Mouse (Mus musculus): Measurements from ENCODE around the gene Gm10053.
"Not testable (repeated sequence)": the region's sequence is repeated elsewhere in the genome, so short reads cannot be mapped to it uniquely, and the experiment has no call there.

Gm10053 gene

DNA sequence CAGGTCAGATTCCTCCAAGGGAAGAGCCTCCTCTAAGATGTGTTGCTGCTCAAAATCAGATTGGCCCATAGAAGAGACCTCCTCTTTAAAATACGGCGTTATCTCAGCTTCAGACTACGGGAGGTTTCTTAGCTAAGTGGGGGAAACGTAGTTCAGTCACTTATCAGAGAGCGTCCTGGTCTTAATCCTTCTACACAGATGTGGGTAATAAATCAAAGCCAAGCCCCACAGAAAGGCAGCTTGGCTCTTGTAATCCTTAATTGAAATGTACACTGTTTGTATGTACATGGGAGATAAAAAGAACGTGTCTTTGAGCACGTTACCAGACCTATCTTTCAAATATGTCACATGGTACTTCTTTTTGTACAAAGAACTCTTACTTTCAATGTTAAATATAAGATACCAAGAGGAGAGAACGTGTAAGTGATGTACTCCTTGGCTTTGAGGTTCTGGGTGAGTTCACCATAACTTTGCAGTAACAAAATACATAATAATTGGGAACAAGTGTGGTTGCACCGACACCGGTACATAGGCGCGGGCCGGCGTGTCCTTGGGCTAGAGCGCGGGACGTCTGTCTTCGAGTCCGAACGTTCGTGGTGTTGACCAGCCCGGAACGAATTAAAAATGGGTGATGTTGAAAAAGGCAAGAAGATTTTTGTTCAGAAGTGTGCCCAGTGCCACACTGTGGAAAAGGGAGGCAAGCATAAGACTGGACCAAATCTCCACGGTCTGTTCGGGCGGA lies at the start of gene Gm10053:
Gm10053 (plus strand) TSS at position 558 of the 742 bp plus-strand sequence.
- not testable (repeated sequence) for DNase-seq (ENCODE audit: low spot score)

DNA sequence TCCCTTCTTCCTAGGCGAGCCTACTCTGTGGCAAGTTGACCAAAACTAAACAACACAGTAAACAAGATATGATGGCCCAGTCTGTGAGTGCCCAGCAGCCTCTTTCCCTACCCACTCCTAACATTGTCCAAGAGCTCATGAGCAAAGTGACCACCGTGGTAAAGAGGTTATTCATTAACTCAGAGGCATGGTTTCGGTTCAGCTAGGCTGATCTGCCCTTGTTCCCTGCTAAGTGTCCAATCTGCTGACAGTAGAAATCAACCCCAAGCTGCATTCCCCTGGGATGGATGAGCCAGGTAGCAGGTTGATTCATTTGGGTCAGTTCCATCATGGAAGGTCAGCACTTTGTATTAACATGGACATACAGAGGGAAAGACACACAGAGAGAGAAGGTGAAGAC lies 33.4 kb upstream of the Gm10053 start:
- no peak for DNase-seq (ENCODE audit: low spot score)

DNA sequence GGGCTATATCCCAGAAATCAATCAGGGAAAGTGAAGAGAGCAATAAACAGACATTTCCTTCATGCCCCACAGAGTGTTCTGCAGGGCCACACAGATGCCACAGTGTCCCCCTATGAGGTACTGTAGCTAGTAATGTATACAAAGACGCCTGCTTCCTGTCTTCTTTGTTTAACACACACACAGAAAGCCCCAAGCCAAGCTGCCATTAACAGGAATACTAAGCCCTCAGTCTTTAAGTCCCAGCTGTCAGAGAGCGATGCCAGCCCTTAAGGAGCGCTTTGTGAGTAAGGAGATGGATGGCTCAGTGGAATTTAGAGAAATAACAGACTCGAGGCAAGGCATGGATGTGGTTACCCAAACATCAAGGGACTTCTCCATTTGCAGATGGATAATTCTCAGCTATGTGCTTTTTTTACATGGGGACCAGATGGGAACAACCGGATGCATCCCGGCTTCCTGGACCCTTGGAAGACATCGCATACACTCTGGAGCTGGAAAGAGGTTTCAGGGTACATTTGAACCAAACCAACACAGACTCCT lies 30.4 kb upstream of the Gm10053 start:
- DNase-seq (ENCODE audit: low spot score): no peak

DNA sequence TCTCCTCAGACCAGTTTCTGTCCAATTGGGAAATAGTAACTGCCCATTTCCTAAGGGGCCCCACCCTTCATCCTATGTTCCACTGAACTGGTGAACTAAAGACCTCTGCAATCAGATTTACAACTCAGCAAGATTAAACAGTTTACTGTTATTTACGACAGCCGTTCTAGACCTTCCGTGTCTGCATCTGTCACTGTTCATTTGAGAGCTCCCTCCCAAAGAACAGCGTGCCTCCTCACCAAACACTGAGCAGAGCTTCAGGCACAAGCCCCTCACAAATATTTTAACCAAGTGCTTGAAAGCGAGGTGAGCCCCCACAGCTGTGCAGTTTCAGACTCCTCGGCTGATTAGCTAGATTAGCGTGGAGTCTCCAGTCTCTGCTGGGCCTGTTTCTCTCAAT lies 27.1 kb upstream of the Gm10053 start:
- DNase-seq (ENCODE audit: low spot score): no peak

DNA sequence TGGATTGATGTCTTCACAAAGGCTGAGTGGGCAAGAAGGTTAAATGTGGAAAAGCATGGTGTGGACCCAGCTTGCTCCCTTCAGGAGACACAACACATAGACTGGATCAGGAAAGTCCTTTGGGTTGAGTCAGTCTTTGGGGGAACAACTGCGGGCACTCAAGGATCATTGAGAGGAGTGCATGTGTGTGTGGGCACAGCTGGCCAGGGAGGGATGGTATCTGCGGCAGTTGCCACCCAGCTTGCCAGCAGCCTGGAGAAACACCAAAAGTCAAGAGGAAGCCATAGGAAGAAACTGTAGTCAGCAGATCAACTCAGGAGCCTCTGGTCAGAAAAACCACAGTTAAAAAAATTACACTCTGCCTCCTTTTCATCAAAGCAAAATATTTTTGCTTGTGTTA lies 26.6 kb upstream of the Gm10053 start:
- DNase-seq (ENCODE audit: low spot score): no peak

DNA sequence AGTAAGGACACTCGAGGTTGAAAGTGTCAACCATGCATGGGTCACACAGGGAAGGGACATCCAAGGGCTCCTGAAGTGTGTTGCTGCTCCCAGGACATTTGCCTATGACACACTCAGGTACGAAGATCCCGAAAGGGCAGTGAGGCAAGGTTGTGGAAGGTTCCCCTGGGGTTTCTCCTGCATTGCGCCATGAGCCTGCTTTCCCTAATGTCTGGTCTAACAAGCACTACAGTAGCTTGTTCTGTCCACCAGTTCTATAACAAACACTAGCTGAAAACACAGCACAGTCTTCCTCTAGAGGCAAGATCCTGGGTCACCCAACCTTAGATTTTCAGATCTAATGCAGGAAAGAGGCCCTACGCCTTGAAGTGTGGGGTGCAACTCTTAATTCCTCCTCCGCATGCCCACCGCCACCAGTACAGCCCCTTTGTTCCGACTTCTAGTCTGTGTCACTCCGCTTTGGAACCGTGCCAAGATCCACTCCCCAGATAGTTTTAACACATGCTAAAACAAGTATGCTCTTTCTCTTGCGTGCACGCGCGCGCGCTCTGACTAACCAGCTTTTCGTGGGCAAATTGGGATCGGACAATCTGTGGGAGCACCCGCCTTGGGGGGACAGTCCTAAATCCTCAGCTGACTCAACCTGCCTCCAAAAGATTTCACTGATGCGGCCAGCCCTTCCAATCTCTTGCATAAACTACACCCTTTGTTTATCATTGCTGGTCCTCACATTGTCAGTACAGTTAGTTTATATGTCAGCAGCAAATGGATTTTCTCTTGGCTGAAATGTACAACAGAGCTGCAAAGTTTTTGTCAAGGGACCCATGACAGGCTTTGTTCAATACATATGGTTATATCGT lies 23.8 kb upstream of the Gm10053 start:
- DNase-seq (ENCODE audit: low spot score): no peak

DNA sequence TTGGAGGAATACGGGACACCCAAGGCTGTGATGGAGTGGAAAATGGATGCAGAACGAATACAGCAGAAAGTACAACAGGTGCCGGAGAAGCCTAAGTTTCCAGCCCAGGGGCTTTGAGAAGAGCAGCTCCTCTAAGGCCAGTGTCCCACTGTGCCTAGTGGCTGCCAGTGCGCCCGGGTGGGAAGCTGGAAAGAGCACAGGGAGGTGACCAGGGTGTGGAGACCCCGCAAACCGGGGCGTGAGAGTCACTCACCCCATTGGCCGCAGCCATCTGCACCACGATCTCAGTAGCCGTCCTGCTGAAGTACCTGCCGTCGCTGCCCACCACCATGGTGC lies 14.2 kb upstream of the Gm10053 start:
- DNase-seq (ENCODE audit: low spot score): no peak

DNA sequence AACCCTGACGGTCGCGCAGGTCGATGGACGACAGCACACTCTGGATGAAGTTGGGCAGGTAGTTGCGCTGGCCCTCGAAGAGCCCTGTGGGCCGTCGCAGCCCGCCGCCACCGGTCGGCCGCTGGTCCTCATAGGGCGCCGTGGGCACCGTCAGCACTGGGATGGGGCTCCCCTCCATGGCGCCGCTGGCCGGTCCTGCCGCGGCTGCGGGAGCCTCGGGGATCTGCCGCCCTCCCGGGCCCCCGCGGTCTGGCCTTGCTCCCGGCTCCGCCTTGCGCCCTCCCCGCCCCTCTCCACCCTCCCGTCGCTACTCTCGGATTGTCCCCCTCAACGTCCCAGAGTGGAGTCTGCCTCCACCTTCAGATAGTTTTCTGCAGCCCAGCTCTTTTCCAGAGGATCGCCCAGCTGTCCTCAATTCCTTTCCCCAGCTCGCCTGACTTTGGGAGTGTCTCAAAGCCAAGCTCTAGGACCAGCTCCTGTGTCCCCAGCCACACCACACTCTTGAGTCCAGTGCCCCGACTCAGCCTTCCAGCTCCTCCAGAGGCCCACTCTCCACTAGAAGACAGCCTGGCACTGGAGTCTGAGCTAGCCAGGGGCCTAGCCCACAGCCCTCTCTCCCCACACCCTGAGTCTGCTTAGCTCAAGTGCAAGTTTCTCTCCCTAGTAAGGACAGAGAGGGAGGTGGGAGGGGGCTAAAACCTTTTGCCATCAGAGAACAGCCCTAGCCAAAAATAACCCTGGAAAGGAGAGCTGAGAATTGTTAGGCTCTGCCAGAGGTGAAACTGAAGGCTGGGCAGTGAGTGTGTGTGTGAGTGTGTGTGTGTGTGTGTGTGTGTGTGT lies 13.7 kb upstream of the Gm10053 start, which contains the start of gene Pgm5:
Pgm5 (minus strand) TSS at position 244 of the 840 bp plus-strand sequence.
- DNase-seq (ENCODE audit: low spot score): no peak

DNA sequence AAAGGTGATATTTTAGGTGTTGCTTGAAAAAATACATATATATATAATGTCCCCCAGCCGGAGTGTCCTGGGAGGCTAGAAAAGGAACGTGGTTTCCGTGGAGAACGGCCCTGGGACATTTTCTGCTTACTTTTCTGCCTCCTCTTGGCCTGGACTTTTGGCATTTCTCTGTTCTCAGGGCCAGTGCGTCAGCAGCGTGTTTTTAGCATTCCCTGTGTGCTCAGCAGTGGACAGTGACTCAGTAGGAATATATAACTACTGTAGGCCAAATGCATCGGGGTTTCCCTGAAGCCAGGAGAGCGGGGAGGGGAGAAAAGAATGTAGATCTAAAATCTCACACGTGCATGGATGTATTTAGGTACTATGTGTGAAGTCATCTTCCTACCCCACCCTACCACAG lies 10.1 kb upstream of the Gm10053 start:
- no peak for DNase-seq (ENCODE audit: low spot score)

DNA sequence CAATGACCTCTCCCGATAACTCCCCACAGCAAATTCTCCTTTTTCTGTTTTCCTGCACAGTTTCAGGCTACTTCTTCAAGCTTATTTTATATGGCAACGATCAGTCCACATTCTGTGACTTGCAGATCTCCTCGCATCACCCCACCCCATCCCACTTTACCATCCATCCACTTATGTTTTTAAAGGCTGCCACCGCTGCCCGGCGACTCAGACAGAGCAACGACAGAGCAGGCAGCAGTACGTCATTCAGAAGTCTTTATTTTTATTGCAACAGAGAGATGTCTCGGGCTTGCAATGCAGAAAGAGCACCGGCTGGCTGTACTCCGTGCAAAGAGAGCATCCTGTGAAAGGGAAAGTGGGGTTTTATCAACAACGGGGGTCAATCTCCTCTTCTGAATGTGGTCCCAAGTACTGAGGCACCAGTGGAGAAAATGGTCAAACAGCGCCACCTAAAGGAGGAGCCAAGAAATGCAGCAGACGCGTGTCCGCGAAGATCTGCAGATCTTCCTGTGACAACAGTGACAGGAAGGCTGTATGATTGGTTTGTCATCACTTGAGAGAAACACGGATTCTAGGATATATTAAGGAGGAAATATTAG lies 4.3 kb upstream of the Gm10053 start:
- DNase-seq (ENCODE audit: low spot score): no peak

DNA sequence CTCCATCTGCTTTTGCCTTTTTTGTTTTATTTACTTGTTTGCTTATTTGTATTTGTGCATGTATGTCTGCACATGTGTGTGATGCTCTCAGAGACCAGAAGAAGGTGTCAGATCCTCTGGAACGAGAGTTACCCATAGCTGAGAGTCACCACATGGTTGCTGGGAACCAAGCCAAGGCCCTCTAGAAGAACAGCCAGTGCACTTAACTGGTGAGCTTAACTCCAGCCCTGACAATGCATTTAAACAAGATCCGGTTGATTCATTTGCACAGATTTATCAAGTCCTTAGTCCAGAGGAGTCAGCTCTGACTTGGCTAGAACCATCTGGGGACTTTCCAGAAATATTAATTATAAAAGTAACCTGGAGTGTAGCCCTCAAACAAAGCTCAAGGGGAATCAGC lies 1.6 kb upstream of the Gm10053 start:
- DNase-seq (ENCODE audit: low spot score): no peak

DNA sequence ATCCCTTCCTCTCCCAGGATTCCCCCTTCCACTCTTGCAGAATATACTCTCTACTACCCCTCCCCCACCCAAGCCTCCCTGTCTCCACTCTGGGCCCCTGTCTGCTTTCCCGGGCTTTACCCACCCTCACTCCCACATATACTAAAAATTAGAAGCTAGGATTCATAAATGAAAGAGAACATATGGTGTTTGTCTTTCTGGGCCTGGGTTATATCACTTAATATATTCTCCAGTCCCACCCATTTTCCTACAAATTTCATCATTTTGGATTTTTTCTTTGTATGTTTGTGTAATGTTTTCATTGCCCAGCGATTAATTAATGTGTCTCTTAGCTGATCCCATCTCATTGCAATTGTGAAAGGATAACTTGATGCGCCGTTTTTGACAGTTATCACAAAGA lies 5.8 kb downstream of the Gm10053 start:
- DNase-seq (ENCODE audit: low spot score): no peak

DNA sequence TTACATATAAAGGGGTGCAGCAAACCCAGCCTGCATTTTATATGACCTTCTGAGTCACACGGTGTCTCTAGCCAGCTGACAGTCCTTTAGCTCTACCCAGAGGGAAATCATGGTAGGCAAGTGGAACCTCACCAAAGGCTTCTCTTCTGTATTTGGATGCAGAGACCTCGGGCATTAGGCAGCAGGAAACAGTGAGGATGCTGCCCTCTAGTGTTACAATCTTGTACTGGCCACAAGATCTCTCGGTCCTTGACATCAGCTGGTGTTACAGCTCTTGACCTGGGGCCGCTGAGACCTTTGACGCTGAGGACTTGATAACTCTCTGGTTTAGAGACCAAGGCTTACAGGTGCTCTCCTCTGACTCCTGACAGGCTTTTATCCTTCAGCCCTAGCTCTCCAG lies 10.0 kb downstream of the Gm10053 start:
- DNase-seq (ENCODE audit: low spot score): no peak

DNA sequence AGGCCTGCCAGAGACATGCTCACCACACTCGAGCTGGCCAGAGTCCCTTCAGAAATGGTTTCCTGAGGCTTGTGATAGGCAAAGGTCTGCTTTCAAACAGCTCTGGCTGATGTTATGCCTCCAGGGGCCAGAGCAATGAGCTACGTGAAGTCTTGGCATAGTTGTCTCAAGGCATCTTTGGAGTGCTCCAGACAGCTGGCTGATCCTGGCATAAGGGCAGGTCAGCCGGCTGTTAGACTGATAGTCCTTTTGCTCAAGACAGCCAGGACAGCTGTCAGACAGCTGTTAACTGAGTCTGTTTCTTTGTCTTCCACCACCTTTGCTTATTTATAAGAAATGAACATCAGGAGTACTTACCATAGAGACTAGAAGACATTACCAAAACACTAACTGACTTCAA lies 11.4 kb downstream of the Gm10053 start:
- DNase-seq (ENCODE audit: low spot score): no peak

DNA sequence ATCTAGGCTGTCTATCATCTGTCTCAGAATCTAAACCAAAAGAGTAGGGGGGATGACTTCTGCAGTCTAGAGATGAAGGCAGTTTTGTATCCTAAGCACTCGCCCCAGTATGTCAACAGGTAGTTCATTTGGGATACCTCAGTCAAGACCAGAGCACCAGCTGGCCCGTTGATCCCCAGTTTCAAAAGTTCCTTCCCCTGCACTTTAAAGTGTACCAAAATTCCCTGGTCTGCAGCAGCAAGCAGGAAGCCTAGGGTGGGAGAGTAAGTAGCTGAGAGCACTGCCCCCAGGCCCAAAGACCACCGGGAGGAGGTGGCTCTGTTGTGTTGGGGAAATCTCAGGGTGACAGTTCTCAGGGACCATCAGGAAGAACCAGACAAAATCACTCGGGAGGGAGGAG lies 21.1 kb downstream of the Gm10053 start:
- no peak for DNase-seq (ENCODE audit: low spot score)

DNA sequence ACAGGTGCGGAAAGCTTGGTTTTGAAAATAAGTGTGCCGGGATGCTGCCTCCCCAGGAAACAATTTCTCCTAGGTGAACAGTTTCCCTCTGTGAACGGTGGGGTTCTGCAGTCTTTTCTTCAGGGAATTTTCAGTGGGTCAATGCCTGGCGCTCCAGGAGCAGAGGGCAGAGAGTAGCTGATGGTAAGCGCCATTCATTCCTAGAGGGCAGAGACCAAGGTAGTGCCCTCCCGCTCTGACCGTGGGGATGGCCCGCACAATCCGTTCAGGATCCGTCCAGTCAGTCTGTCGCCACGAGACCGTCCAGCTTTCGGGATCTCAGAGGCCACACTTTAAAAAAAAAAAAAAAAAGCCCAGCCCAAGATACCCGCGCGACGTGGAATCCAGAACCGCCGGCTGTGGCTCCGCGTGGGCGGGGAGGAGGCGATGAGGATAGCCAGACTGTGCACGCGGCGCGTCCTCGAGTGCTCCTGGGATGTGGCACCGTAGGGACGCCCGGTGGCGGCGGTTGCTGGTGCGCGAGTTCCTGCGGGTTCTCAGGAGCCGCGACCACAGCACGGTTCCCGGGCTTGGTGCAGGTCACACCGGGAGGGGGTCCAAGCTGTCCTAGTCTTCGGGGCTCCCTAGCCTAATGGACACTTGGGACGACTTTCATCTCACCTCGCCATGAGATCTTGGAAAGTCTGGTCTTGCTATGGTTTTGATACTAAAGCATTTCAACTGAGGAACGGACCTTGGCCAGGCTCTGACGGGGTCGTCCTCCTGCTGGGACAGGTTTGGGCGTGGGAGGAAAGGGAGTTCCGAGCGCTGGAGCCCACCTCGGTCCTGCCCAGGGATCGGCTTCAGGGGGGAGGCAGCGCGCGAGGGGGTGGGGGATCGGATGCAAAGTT lies 21.8 kb downstream of the Gm10053 start:
- no peak for DNase-seq (ENCODE audit: low spot score)

DNA sequence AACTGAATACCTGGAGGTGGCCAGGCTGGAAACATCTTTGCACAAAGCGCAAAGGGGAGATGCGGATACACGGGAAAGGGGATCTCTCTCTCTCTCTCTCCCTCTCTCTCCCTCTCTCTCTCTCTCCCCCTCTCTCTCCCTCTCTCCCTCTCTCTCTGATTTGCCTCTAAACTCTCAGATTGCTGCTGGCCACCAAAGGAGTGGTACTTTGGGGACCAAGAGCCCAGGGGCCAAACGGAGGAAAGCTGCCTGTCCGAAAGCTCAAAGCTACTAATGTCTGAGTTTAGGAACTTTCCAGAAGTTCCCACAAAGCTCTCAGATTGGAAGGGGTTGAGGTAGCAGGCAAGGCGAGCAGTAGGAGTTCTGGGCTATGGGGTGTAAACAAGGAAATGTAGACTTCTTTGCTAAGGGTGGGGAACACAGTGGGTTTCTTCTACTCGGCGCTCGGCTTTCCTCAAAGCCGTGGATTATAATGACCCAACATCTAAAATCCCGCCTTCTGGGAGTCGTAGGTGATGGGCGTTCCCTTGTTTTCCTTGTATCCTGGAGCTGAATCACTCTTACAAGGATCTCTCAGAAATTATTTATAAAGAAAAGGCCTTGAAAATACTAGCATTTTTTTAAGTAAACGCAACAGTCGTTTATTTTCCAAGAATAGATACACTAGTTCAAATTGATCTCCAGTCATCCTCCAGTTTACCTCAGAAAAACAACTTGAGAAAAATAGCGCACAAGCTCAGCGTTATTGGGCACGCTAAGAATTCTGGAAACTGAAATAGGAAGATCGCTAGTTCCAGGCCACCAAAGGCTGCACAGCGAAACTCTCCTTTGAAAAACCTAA lies 22.6 kb downstream of the Gm10053 start:
- DNase-seq (ENCODE audit: low spot score): no peak

DNA sequence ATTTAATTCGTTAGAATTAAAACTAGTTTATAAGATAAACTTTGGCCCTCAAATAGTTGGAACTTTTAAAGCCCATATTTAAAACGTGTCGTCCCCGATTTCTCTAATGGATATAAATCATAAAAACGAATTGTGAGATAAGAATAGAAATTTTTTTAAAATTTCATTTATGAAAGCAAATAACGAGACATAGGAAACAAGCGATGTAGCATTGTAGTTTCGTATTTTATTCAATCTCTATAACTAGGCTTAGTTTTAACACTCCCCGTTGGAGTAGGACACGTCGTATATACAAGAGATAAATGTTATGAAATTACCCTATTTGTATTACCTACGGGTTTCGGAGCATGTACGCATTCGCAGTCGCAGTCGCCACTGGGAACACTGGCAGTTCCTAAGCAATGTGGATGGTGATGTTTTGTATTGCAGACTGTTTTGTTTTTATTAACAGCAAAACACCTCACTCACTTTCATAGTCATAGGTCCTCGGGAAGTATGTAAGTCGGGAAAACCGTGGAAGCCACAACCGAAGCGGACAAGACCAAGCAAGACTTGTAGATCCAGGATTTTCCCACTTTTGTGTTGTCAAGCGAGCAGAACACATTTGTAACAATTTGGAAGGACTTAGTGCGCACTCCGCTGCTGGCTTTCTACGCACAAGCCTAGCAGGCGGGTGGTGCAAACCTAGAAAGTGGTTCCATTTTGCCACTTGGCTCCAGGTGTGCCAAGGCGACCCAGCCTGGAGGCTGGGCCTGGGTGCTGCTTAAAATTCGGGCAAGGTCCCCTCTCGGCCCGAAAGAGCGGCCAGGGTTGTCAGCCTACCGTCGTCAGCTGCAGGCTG lies 23.5 kb downstream of the Gm10053 start:
- DNase-seq (ENCODE audit: low spot score): no peak

Measured in ovary, adult 18-20 months (tissue).